In the genomic region with DNA sequence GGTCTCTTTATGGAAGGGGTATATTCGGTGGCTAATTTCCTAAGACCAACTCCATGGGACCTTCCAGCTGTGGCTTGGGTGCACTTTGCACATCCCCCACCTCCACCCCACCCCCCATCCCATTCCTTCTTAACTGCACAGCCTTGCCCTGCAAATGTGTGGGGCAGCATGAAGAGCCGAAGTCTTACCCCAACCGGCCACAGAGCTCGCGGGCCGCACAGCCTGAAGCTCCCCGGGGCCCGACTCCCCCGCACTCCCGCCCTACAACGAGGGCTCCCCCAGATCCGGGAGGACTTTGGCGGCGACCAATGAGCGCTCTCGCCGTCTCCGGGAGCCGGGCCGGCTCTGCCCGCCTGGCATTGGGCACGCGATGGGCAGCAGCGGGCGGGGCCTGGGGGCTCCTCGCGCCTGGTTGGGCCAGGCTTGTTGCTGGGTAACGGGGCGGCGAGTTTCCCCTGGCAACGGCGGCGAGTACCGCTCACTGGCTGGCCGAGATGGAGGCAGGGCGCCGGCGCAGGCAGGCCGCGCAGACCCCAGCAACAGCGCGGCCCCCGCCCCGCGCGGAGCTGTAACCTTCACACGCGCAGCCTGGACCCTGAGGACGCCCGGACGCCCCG, we compare ENCODE assay signal across 1 mouse cellular context.
TF ChIP-seq lines count a peak whose summit lies in the region.

No protein-coding gene starts in this region.

TF ChIP-seq in CH12.LX, 34 proteins besides CTCF, POLR2A, EP300 and RAD21:
- TF ChIP-seq NRF1 (IDR thresholded peaks at IDR 0.05; ENCODE audit: low read depth, low read length) (peak; percentile 71), CHD2 (IDR thresholded peaks at IDR 0.05; ENCODE audit: low read length) (0 out of 2 replicates have a peak, but pooled peaks have one; percentile 39), MXI1 (IDR thresholded peaks at IDR 0.05; ENCODE audit: low read depth, low read length) (peak; percentile 81), ZKSCAN1 (IDR thresholded peaks at IDR 0.05; ENCODE audit: borderline replicate concordance, low read depth, low read length) (no peak)
